Mouse (Mus musculus) hindbrain, postnatal 0 days (tissue): Measurements from ENCODE around the gene Ntm. TPM values are rescaled to one million over a fixed set of nuclear protein-coding genes. Genes with fewer than 3 reads are reported as not detected.

Source experiments
- ATAC-seq: fragments of 200-750 bp; cut with Nextera tagmentation; 2 replicates; pipeline ENCODE4 v1.8.0; 2017; ENCODE audit warnings: mild to moderate bottlenecking, moderate TSS enrichment, moderate library complexity
- DNase-seq: peaks from one replicate; pipeline ENCODE4 v3.0.0-alpha.2; 2015; ENCODE audit warnings: low spot score
- H3K27ac ChIP-seq: fragments of 300-500 bp; sonication (generic); 2 replicates; pipeline ENCODE4 v1.5.1; 2014; ENCODE audit warnings: mild to moderate bottlenecking
- H3K27me3 ChIP-seq: fragments of 300-500 bp; sonication (generic); 2 replicates; pipeline ENCODE4 v1.6.1; 2014; ENCODE audit warnings: low read length, mixed read lengths; ENCODE audit not compliant: insufficient read depth
- H3K36me3 ChIP-seq: fragments of 300-500 bp; sonication (generic); 2 replicates; pipeline ENCODE4 v1.6.1; 2014; ENCODE audit warnings: low read length, mixed read lengths; ENCODE audit not compliant: insufficient read depth
- H3K4me1 ChIP-seq: fragments of 300-500 bp; sonication (generic); 2 replicates; pipeline ENCODE4 v1.6.1; 2014; ENCODE audit warnings: antibody characterized with exemption, low read length, mixed read lengths; ENCODE audit not compliant: insufficient read depth
- H3K4me2 ChIP-seq: fragments of 300-500 bp; sonication (generic); 2 replicates; pipeline ENCODE4 v1.6.1; 2014; ENCODE audit warnings: low read depth, mild to moderate bottlenecking, low read length, moderate library complexity, mixed read lengths
- H3K4me3 ChIP-seq: fragments of 300-500 bp; sonication (generic); 2 replicates; pipeline ENCODE4 v1.5.1; 2014; ENCODE audit warnings: low read length
- H3K9ac ChIP-seq: fragments of 300-500 bp; sonication (generic); replicated peaks from 2 replicates; pipeline ENCODE4 v1.6.1; 2014; ENCODE audit warnings: mild to moderate bottlenecking, low read length, moderate library complexity, mixed read lengths
- H3K9me3 ChIP-seq: fragments of 300-500 bp; sonication (generic); 2 replicates; pipeline ENCODE4 v1.6.1; 2016; ENCODE audit warnings: low read length, mixed read lengths
- CTCF ChIP-seq: IDR thresholded peaks from 2 replicates; pipeline ENCODE4 v1.5.1; 2016; ENCODE audit warnings: antibody characterized with exemption, control low read depth, low read depth
- WGBS: fragments of 180-500 bp; shearing (Covaris S2); extraction: QIAGEN DNeasy Blood & Tissue Kit; methylation state at CpG from one replicate; pipeline ENCODE4 v1.1.7; 2014; 5-methylcytosine and 5-hydroxymethylcytosine counted together
- polyA plus RNA-seq: library from polyadenylated mRNA; unstranded; fragments of >200 nt; fragmentation: Nextera tagmentation; extraction: Ambion mirVana; gene quantifications from 2 replicates; pipeline ENCODE4 v1.2.1, GENCODE M21; 2015
- total RNA-seq: library from RNA; depleted of rRNA; stranded (reverse); fragments of >200 nt; gene quantifications from 2 replicates; pipeline ENCODE4 v1.2.3, GENCODE M21; 2014

Ntm gene
- total and polyA plus RNA-seq, 2 experiments from 2014 or later: 208 to 268 TPM

DNA sequence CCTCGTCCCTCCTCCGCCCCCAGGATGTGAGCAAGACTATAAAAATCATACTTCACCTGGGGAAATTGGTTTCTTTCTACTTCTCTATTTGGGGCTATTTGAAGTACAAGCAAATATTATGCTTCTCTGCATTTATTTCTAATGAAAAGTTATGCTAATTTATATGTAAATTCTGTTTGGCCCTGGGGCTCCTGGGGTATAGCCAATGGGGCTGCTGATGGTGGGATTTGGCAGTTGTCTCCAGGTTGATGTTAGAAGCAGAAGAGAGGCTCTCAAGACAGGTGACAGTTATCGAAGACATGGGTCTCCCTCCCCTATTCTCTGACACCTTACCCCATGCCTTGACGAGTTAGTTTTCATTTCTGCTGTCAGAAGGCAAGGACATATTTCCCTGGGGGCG lies 2.2 kb downstream of the Ntm start:
- no peaks in the 10 kb centered on the region for H3K27me3 ChIP-seq
- no peak for DNase-seq
- no peaks in the 10 kb centered on the region for H3K36me3 ChIP-seq
- H3K9ac ChIP-seq: no peak overlapping the region
- peaks cover 25% of the 10 kb centered on the region for H3K4me1 ChIP-seq
- ATAC-seq: no peak
- TF ChIP-seq CTCF: no peak
- peak overlapping the region; percentile 62 for H3K4me2 ChIP-seq
- no peaks in the 10 kb centered on the region for H3K9me3 ChIP-seq
- no peak overlapping the region for H3K27ac ChIP-seq
- 65% methylated on average over 5 of the region's 5 CpGs for WGBS
- H3K4me3 ChIP-seq: peak overlapping the region; percentile 56

DNA sequence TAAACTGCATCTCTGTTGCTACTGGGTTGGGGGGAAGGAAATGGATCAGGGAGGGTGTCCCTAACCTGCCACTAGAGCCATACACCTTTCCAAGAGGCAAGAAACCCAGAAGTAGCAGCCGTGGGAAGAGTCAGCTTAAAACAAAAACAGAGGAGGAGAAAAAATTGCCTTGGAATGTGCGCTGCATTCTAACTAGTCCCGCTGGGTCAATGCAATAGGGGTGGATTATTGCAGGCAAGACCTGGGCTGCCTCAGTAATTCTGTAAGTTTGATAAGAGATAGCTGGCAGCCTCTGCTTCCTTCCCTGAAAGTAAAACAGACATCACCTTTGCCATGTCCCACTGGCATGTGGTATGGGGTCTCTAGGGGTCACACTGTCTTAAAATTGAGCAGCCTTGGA lies 2.7 kb downstream of the Ntm start:
- Histone ChIP-seq H3K9ac (0 out of 2 replicates have a peak overlapping the region, but pooled peaks have one; percentile 28), H3K4me1 (peaks cover 25% of the 10 kb centered on the region), H3K4me3 (peak overlapping the region; percentile 56), H3K4me2 (peak overlapping the region; percentile 62), H3K9me3 (no peaks in the 10 kb centered on the region), H3K27me3 (no peaks in the 10 kb centered on the region), H3K27ac (no peak overlapping the region), H3K36me3 (no peaks in the 10 kb centered on the region)
- TF ChIP-seq CTCF: no peak
- 31% methylated on average over 3 of the region's 3 CpGs for WGBS
- DNase-seq: peak; percentile 30
- ATAC-seq: no peak

DNA sequence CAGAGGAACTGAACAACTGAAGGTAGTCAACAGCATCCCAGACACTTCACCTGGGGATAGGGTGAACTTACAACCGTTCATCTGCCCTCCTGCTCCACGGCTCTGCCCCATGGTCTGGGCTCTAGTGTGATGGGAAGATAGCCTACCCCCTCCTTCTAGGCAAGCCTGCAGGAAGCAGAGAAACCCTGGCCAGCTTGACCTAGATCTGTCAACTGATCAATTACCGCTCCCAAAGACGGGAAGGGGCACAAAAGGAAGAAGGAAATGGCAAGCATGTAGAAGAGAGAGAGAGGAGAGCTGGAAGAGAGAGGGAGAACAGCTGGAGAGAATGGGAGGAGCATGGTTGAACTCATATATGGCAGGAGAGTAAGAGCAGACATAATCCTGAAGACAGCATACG lies 6.0 kb downstream of the Ntm start:
- WGBS: 49% methylated on average over 5 of the region's 5 CpGs

DNA sequence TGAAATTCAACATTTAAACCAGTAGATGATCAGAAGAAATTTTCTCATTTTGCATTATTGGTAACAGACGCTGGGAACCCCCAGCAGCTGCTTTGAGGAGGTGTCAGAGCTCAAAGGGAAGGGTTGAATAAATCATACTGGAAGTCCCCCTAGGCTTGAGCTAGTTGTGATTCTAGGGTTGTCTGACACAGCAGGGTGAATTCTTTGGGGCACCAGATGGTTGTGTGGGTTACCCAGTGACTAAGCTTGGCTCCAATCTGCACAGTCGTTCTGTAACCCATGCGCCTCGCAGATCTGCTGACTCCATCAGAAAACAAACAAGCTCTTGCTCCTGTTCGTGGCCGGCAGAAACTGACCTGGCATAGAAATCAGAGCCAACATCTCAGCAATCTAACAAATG lies 8.9 kb downstream of the Ntm start:
- no peaks in the 10 kb centered on the region for H3K9me3 ChIP-seq
- no peaks in the 10 kb centered on the region for H3K27me3 ChIP-seq
- ATAC-seq (peak; percentile 95), DNase-seq (peak; percentile 76)
- no peak overlapping the region for H3K4me3 ChIP-seq
- H3K4me2 ChIP-seq: no peak overlapping the region
- peaks cover 9% of the 10 kb centered on the region; the same call in 1 of the 2 replicates for H3K4me1 ChIP-seq
- H3K27ac ChIP-seq: no peak overlapping the region
- WGBS: 32% methylated on average over 6 of the region's 6 CpGs
- no peaks in the 10 kb centered on the region for H3K36me3 ChIP-seq
- H3K9ac ChIP-seq: no peak overlapping the region
- no peak for TF ChIP-seq CTCF

More for the DNA sequence above, 6.0 kb downstream of the Ntm start:
- H3K27me3 ChIP-seq: no peaks in the 10 kb centered on the region
- H3K4me2 ChIP-seq: no peak overlapping the region
- H3K4me1 ChIP-seq: peaks cover 30% of the 10 kb centered on the region
- DNase-seq (no peak), ATAC-seq (no peak; the same call in 1 of the 2 replicates)
- TF ChIP-seq CTCF: no peak
- H3K27ac ChIP-seq: no peak overlapping the region
- H3K9ac ChIP-seq: no peak overlapping the region
- no peak overlapping the region for H3K4me3 ChIP-seq
- no peaks in the 10 kb centered on the region for H3K9me3 ChIP-seq
- no peaks in the 10 kb centered on the region for H3K36me3 ChIP-seq

DNA sequence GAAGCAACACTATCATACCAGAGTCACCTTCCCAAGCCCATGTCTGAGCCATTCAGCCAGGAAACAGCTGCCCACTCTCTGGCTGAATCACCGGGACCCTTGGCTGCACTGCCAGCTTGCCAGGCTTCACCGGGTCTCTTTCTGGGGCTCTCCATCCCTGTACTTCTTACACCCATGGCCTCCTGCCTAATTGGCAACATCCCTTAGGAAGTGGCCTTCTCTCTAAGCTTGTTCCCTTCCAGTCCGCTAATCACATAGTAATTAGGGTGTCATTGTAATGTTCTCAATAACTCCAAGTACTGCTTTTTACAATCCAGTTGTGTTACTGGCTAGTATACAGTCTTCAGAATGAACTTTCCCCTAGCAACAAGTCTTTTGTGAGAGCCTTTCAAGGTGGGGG lies 13.9 kb downstream of the Ntm start:
- WGBS: 52% methylated on average over 3 of the region's 3 CpGs
- H3K27me3 ChIP-seq: no peaks in the 10 kb centered on the region
- no peaks in the 10 kb centered on the region for H3K9me3 ChIP-seq
- H3K4me2 ChIP-seq: no peak overlapping the region
- H3K4me3 ChIP-seq: no peak overlapping the region
- DNase-seq: peak; percentile 49
- no peaks in the 10 kb centered on the region for H3K36me3 ChIP-seq
- ATAC-seq: 0 out of 2 replicates have a peak, but pooled peaks have one; percentile 29
- no peak overlapping the region for H3K27ac ChIP-seq
- TF ChIP-seq CTCF: no peak
- H3K9ac ChIP-seq: no peak overlapping the region
- H3K4me1 ChIP-seq: no peaks in the 10 kb centered on the region

DNA sequence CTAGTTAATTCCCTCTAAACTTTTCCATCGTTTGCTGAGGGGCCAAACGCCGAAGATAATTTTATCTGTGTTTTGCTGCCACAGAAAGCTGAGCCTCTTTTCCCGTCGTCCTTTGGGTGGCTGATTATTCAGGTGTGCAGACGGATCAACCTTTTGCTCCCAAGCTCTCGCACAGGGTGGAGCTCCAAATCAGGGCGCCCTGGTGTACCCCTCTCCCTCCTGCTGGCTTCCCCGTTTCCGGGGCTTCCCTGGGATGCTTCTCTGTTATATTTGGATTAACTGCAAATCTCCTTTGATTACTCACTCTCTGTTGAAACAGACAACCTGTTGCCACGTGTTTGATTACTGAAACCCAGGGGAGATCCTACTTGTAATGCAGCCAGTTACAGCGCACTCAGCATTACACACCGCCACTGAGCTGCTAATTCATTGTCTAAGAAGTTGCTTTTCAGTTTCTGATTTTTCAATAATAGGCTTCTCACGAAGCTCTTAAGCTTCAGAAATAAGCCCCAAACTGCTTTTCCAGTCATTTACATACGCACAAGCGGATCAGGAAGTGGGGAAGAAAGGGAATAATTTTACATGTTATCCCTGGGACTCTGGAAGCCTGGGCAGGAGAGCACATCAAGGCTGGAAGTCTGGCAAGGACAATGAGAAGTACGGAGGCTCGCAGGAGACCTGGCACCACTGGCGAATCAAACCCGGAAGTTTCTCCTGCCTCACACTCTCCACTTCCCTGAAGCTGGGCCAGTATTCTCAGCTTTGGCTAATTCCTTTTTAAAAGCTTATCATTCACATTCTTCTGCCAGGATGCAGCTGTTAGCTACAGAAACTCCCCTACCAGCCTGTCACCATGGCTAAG lies 19.5 kb downstream of the Ntm start:
- H3K4me2 ChIP-seq: peak overlapping the region; percentile 45
- ATAC-seq (no peak), DNase-seq (peak; percentile 45)
- no peak for TF ChIP-seq CTCF
- WGBS: 22% methylated on average over 20 of the region's 20 CpGs
- H3K4me3 ChIP-seq: peak overlapping the region; percentile 6; the same call in 1 of the 2 replicates
- H3K36me3 ChIP-seq: no peaks in the 10 kb centered on the region
- no peak overlapping the region for H3K9ac ChIP-seq
- peaks cover 5% of the 10 kb centered on the region for H3K4me1 ChIP-seq
- no peaks in the 10 kb centered on the region for H3K9me3 ChIP-seq
- H3K27me3 ChIP-seq: no peaks in the 10 kb centered on the region
- H3K27ac ChIP-seq: no peak overlapping the region; the same call in 1 of the 2 replicates
